Mouse (Mus musculus): Measurements from ENCODE around the gene Adgrl1. TPM values are rescaled to one million over a fixed set of nuclear protein-coding genes. Genes with fewer than 3 reads are reported as not detected.

Gene Adgrl1
- polyA plus RNA-seq, 1 experiment from 2014 or later: 23.0 TPM

DNA sequence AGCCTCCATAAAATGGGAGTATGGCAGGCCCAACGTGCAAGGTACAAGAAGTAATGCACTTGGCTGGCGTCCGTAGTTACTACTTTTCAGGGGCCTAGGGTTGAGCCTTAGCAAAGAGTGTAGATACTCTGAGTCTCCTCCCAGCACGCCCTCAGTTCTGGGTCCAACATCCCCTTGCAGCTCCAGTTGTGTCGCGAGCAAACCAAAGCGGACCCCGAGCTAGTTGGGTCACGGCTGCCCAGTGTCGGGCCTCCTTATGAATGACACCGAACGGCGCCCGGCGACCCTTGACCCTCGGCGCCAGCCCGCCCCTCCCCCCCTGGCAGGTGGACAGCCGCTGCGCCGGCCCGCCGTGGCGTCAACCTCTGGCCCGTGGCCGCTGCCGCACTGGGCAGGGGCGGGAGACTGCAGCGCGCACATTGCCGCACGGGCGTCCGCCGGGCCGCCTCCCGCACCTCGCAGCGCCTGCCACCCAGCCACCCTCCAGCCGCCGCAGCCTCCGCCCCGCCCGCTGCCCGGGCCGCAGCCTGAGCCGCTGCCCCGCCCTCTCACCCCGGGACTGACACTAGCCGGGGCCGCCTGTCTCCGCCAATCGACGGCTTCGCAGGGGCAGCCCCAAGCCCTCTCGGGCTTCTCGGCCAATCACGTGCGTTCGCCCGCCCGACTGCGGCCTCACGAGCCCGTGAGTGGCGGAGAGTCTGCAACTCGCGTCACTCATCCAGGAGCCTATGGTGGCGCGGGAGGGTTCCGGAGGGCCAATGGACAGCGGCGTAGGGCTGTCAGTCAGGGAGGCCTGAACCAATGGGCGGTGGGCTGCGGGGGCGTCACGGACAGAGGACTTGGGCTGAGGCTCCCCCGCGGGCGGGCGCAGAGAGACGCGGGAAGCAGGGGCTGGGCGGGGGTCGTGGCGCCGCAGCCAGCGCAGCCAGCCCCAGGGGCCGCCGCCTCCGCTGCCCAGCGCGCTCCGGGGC is 72.5 kb downstream of the Adgrl1 start, which contains the start of gene Prkaca:
Gene Prkaca, plus strand, starts transcription at position 844 of the 971 bp plus-strand sequence.
- peaks cover 19% of the 10 kb centered on the region for H3K4me1 ChIP-seq (ENCODE audit: control insufficient read depth, insufficient read depth, low read length)
- peak within 1 kb of the TSS; percentile 98 for H3K4me2 ChIP-seq (ENCODE audit: low read depth, severe bottlenecking)
- H3K4me3 ChIP-seq (ENCODE audit: low read depth, low read length): peak within 1 kb of the TSS; percentile 85
- 0 out of 2 replicates have a peak within 1 kb of the TSS, but pooled peaks have one; percentile 33 for H3K27ac ChIP-seq (replicated peaks; ENCODE audit: low read depth, low read length)
- no peaks in the 10 kb centered on the region for H3K9me3 ChIP-seq (ENCODE audit: control insufficient read depth, low read length)
- no peaks in the 10 kb centered on the region for H3K27me3 ChIP-seq (ENCODE audit: control insufficient read depth, insufficient read depth, low read length)
- peaks cover 11% of the 10 kb centered on the region for H3K36me3 ChIP-seq (ENCODE audit: control insufficient read depth, insufficient read depth, low read length)
- DNase-seq (ENCODE audit: low spot score) (peak; percentile 98), ATAC-seq (ENCODE audit: insufficient number of reproducible peaks, low FRiP score, low TSS enrichment, low read depth) (peak; percentile 100)
- WGBS: under 1% methylated on average over 78 of the region's 94 CpGs
- H3K9ac ChIP-seq (ENCODE audit: low read length): peak within 1 kb of the TSS; percentile 81

DNA sequence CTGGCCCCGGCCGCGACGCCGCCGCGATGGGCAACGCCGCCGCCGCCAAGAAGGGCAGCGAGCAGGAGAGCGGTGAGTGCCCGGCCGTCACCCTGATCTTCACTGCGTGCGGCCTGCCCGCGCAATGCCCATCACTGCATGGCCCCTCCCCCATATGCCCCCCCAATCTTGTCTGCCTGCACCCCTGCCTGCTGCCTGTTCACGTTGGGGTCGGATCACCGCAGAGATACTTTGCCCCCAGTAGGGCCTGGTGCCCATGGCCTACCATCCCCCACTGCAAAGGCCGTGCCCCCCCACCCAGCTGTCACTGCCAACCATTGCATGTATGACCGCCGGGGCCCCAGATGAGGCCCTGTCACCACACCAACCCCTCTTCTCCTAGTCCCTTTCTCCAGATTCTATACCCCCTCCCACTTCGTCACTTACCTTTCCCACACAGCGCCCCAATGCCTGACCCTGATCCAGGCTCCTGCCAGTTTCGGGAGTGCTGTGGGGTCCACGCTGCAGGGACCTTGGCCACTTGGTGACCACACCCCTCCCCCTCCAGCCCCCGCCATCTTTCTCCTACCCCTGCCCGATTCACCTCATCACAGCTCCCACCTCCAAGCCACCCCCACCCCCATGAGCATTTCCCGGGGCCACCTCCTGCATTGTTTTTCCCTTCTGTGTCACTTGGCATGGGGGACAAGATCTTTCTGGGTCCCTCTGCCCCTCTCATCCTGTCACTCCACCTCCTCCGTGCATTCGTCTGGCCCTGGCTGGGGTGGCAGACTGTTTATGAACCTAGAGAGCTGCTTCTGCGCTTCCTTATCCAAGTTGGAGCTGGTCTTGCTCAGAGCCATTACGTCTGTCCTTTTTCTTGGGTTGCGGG is 73.5 kb downstream of the Adgrl1 start:
- H3K4me3 ChIP-seq (ENCODE audit: low read depth, low read length): peak overlapping the region; percentile 85
- peak overlapping the region; percentile 81 for H3K9ac ChIP-seq (ENCODE audit: low read length)
- peaks cover 21% of the 10 kb centered on the region for H3K4me1 ChIP-seq (ENCODE audit: control insufficient read depth, insufficient read depth, low read length)
- H3K36me3 ChIP-seq (ENCODE audit: control insufficient read depth, insufficient read depth, low read length): peaks cover 6% of the 10 kb centered on the region; the same call in 1 of the 2 replicates
- 0 out of 2 replicates have a peak overlapping the region, but pooled peaks have one; percentile 8 for H3K27ac ChIP-seq (replicated peaks; ENCODE audit: low read depth, low read length)
- 7% methylated on average over 18 of the region's 37 CpGs for WGBS
- no peaks in the 10 kb centered on the region for H3K27me3 ChIP-seq (ENCODE audit: control insufficient read depth, insufficient read depth, low read length)
- H3K4me2 ChIP-seq (ENCODE audit: low read depth, severe bottlenecking): peak overlapping the region; percentile 98
- ATAC-seq (ENCODE audit: insufficient number of reproducible peaks, low FRiP score, low TSS enrichment, low read depth) (peak; percentile 15; the same call in 1 of the 2 replicates), DNase-seq (ENCODE audit: low spot score) (peak; percentile 25)
- no peaks in the 10 kb centered on the region for H3K9me3 ChIP-seq (ENCODE audit: control insufficient read depth, low read length)

DNA sequence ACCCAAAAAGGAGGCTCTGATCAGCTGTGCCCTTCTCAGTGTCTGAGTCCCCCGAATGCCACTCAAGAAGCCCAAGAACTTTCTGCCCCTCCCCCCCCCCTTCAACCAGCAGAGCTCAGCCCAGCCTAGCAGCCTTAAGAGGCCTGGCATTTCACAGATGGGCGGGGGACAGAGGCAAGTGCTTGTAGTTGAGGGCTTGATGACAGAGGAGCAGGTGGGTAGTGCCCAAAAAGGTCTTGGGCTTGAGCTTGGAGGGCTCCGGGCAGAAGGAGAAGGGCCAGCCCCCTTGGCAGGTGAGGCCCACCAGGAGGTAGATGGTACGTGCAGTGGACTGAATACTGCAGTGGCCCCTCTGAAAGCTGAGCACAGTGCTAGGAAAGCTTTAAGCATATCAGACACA is 74.6 kb downstream of the Adgrl1 start:
- H3K4me2 ChIP-seq (ENCODE audit: low read depth, severe bottlenecking): no peak overlapping the region
- no peak overlapping the region for H3K9ac ChIP-seq (ENCODE audit: low read length)
- DNase-seq (ENCODE audit: low spot score) (no peak), ATAC-seq (ENCODE audit: insufficient number of reproducible peaks, low FRiP score, low TSS enrichment, low read depth) (no peak)
- H3K9me3 ChIP-seq (ENCODE audit: control insufficient read depth, low read length): no peaks in the 10 kb centered on the region
- 0 out of 2 replicates have a peak, but pooled peaks cover 1% of the 10 kb centered on the region for H3K36me3 ChIP-seq (ENCODE audit: control insufficient read depth, insufficient read depth, low read length)
- peaks cover 21% of the 10 kb centered on the region for H3K4me1 ChIP-seq (ENCODE audit: control insufficient read depth, insufficient read depth, low read length)
- no peak overlapping the region for H3K4me3 ChIP-seq (ENCODE audit: low read depth, low read length)
- no peaks in the 10 kb centered on the region for H3K27me3 ChIP-seq (ENCODE audit: control insufficient read depth, insufficient read depth, low read length)
- WGBS: 80% methylated on average over 4 of the region's 4 CpGs
- H3K27ac ChIP-seq (replicated peaks; ENCODE audit: low read depth, low read length): no peak overlapping the region

DNA sequence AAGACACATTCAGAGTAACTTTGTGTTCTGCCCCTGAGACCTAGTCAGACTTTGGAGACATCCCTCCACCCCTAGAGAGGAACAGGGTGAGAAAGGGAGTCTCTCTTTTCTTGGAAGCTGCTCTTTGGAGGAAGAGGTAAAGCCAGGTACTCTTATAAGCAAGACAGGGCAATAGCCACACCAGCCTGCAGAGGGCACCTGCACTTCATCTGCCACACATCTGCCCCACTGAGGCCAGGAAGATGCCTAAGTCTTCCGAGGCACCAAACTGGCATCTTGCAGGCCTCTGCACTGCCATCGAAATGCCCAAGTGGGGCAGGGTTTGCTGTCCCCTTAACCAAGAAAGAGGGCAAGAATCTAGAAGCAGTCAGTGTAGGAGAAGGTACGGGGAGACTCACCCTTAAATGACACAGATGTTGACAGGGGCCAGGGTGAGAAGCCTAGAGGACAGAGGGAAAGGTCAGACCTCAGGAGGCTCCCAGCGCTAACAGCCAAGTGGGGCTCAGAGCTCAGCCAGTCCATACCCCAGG is 76.3 kb downstream of the Adgrl1 start:
- Histone ChIP-seq H3K27me3 (ENCODE audit: control insufficient read depth, insufficient read depth, low read length) (no peaks in the 10 kb centered on the region), H3K9ac (ENCODE audit: low read length) (no peak overlapping the region), H3K27ac (replicated peaks; ENCODE audit: low read depth, low read length) (no peak overlapping the region), H3K4me1 (ENCODE audit: control insufficient read depth, insufficient read depth, low read length) (peaks cover 21% of the 10 kb centered on the region), H3K36me3 (ENCODE audit: control insufficient read depth, insufficient read depth, low read length) (peaks cover 6% of the 10 kb centered on the region), H3K4me2 (ENCODE audit: low read depth, severe bottlenecking) (no peak overlapping the region), H3K9me3 (ENCODE audit: control insufficient read depth, low read length) (no peaks in the 10 kb centered on the region), H3K4me3 (ENCODE audit: low read depth, low read length) (no peak overlapping the region)
- ATAC-seq (ENCODE audit: insufficient number of reproducible peaks, low FRiP score, low TSS enrichment, low read depth) (no peak), DNase-seq (ENCODE audit: low spot score) (no peak)
- 85% methylated on average over 4 of the region's 4 CpGs for WGBS

DNA sequence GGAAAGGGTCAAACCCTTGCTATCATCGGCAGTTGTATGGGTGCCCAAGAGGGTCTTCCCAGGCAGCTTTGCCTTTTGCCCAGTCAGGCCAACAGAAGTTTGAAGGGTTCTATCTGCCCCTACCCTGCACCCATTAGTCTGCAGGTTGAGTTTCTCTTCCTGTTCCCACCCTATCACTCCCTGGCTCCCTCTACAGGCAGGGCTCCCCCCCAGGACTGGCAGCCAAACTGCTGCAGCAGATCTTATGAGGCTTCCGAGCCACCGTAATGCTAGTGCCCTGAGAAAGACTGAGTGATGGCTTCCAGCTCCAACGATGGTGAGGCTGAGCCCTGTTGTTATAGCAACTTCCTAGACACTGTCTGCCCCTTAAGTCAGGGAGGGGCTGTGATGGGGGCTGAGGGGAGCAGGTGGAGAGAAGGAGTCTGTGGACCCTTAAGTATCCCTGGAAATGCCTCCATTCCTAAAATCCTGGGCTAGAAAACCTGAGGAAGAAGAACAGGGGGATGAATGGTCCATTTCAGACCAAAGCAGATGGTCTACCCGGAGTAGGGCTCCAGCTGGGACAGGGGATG is 77.0 kb downstream of the Adgrl1 start:
- no peak for ATAC-seq (ENCODE audit: insufficient number of reproducible peaks, low FRiP score, low TSS enrichment, low read depth)
- WGBS: 91% methylated on average over 5 of the region's 5 CpGs
- H3K4me3 ChIP-seq (ENCODE audit: low read depth, low read length): no peak overlapping the region
- no peak for DNase-seq (ENCODE audit: low spot score)
- H3K4me1 ChIP-seq (ENCODE audit: control insufficient read depth, insufficient read depth, low read length): peaks cover 20% of the 10 kb centered on the region
- H3K27ac ChIP-seq (replicated peaks; ENCODE audit: low read depth, low read length): no peak overlapping the region; the same call in 1 of the 2 replicates
- H3K27me3 ChIP-seq (ENCODE audit: control insufficient read depth, insufficient read depth, low read length): no peaks in the 10 kb centered on the region
- no peaks in the 10 kb centered on the region for H3K9me3 ChIP-seq (ENCODE audit: control insufficient read depth, low read length)
- no peak overlapping the region for H3K9ac ChIP-seq (ENCODE audit: low read length)
- 0 out of 2 replicates have a peak overlapping the region, but pooled peaks have one; percentile 10 for H3K4me2 ChIP-seq (ENCODE audit: low read depth, severe bottlenecking)
- peaks cover 9% of the 10 kb centered on the region for H3K36me3 ChIP-seq (ENCODE audit: control insufficient read depth, insufficient read depth, low read length)

DNA sequence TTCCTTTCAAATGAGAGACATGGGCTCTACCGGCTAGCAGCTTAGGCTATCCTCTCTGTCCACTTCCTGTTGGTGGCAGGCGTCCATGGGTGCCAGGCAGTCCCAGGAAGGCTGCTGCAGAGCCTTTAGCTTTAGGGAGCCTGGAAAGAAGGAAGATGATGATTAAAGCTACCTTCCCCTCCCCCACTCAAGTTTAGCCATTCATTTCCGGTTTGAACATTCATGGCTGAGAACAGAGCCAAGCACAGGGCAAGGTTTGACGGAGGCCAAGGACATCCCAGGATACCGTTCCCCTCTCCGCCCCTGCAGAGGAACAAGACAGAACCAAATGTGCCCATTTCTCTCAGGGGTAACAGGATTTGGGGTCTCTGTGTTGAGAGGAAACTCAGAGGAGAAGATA is 77.7 kb downstream of the Adgrl1 start:
- DNase-seq (ENCODE audit: low spot score) (no peak), ATAC-seq (ENCODE audit: insufficient number of reproducible peaks, low FRiP score, low TSS enrichment, low read depth) (no peak)
- peak overlapping the region; percentile 13; the same call in 1 of the 2 replicates for H3K9ac ChIP-seq (ENCODE audit: low read length)
- H3K4me2 ChIP-seq (ENCODE audit: low read depth, severe bottlenecking): 0 out of 2 replicates have a peak overlapping the region, but pooled peaks have one; percentile 10
- no peaks in the 10 kb centered on the region for H3K27me3 ChIP-seq (ENCODE audit: control insufficient read depth, insufficient read depth, low read length)
- peak overlapping the region; percentile 33; the same call in 1 of the 2 replicates for H3K27ac ChIP-seq (replicated peaks; ENCODE audit: low read depth, low read length)
- H3K4me3 ChIP-seq (ENCODE audit: low read depth, low read length): no peak overlapping the region
- H3K4me1 ChIP-seq (ENCODE audit: control insufficient read depth, insufficient read depth, low read length): peaks cover 18% of the 10 kb centered on the region
- H3K9me3 ChIP-seq (ENCODE audit: control insufficient read depth, low read length): no peaks in the 10 kb centered on the region
- H3K36me3 ChIP-seq (ENCODE audit: control insufficient read depth, insufficient read depth, low read length): peaks cover 9% of the 10 kb centered on the region
- 51% methylated on average over 6 of the region's 6 CpGs for whole genome bisulfite sequencing

DNA sequence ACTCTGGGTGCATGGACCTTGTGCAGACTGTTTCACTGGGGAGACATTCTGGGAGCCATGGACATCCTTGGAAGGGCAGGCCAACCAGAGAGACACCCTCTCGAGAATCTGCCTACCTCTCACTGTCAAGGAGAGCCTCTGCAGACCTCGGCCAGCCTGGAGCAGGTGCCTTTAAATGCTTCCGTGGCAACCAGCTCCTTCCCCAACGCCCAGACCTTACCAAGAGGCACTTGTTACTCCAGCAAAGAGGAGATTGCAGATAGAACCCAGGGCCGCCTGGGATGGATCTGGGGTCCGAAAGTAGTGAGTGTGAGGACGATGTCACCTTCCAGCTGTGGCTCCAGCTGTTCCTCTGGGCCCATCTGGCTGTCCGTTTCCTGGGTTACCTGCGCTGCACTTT is 78.3 kb downstream of the Adgrl1 start:
- no peak overlapping the region for H3K27ac ChIP-seq (replicated peaks; ENCODE audit: low read depth, low read length)
- no peak for ATAC-seq (ENCODE audit: insufficient number of reproducible peaks, low FRiP score, low TSS enrichment, low read depth)
- 73% methylated on average over 9 of the region's 9 CpGs for WGBS
- no peak overlapping the region; the same call in 1 of the 2 replicates for H3K9ac ChIP-seq (ENCODE audit: low read length)
- H3K4me2 ChIP-seq (ENCODE audit: low read depth, severe bottlenecking): no peak overlapping the region
- H3K36me3 ChIP-seq (ENCODE audit: control insufficient read depth, insufficient read depth, low read length): peaks cover 11% of the 10 kb centered on the region
- no peaks in the 10 kb centered on the region for H3K9me3 ChIP-seq (ENCODE audit: control insufficient read depth, low read length)
- H3K4me1 ChIP-seq (ENCODE audit: control insufficient read depth, insufficient read depth, low read length): peaks cover 18% of the 10 kb centered on the region
- H3K27me3 ChIP-seq (ENCODE audit: control insufficient read depth, insufficient read depth, low read length): no peaks in the 10 kb centered on the region
- H3K4me3 ChIP-seq (ENCODE audit: low read depth, low read length): no peak overlapping the region
- no peak for DNase-seq (ENCODE audit: low spot score)
